Mouse (Mus musculus) liver, postnatal 0 days (tissue): Measurements from ENCODE around the gene Ifi35.

Experiments
- CTCF ChIP-seq: sonication (generic); IDR thresholded peaks from 2 replicates; pipeline ENCODE4 v1.5.1; 2016; ENCODE audit warnings: antibody characterized with exemption, low read depth
- EP300 ChIP-seq: IDR thresholded peaks from 2 replicates; pipeline ENCODE4 v1.6.1; 2016; ENCODE audit warnings: antibody characterized with exemption, low read depth, mild to moderate bottlenecking

GRCm38 (mm10) chr11:101465101-101465868 is 17.1 kb downstream of the Ifi35 start:
- TF ChIP-seq CTCF (peak; percentile 41), EP300 (no peak)
